Mouse (Mus musculus) small intestine, adult 2 months (tissue): ENCODE results near the gene Ehbp1.

Experiments
- CTCF ChIP-seq: fragments of 200-500 bp; IDR thresholded peaks from 2 replicates; pipeline ENCODE4 v1.5.1; 2012; ENCODE audit warnings: low read depth, mild to moderate bottlenecking, control low read depth, inconsistent platforms, low read length, moderate library complexity, mixed read lengths; ENCODE audit not compliant: insufficient replicate concordance, insufficient read length; ENCODE audit errors: extremely low read depth
- POLR2A ChIP-seq: fragments of 200-500 bp; IDR thresholded peaks from 2 replicates; pipeline ENCODE4 v1.6.1; 2012; ENCODE audit warnings: low read depth, mild to moderate bottlenecking, control low read depth, inconsistent platforms, low read length, moderate library complexity

GRCm38 (mm10) chr11:22201125-22201524 is 141.0 kb downstream of the Ehbp1 start:
- no peak for TF ChIP-seq POLR2A
- TF ChIP-seq CTCF, result no peak
